ENCODE assay signal across 15 mouse cellular contexts in the genomic region with DNA sequence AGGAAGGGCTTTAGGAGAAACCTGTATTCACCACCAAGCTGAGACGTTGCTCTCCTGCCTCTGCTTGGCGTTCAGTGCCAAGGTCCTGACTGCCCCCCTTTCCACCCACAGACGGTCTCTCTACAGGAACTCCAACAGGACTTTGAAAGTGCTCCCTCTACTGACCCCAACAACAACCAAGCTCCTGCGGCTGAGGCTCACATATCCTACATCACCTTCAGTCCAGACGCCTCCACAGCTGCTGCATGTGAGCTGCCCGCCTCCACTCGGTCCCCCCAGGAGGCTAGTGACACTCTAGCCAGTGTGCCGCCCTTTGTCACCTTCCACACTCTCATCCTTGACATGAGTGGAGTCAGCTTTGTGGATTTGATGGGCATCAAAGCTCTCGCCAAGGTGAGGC. TPM values are rescaled to one million over a fixed set of nuclear protein-coding genes. Genes with fewer than 3 reads are reported as not detected.
DNase-seq lines count a peak whose midpoint lies in the region; ATAC-seq and TF ChIP-seq lines count a peak whose summit lies in the region.
"Had no signal": no experiment of that assay in that cellular context is flagged by ENCODE, and none has a peak within 500 bp of the region (broad histone marks: within the 10 kb centered on the region; RNA-seq: fewer than 3 reads in every experiment).

No protein-coding gene starts in this region.

- peak; percentile 40 for DNase-seq in forebrain, embryonic 11.5 days (ENCODE audit: low spot score)
- DNase-seq in spleen, postnatal 4 days (ENCODE audit: low spot score in 2 of 2) = peak; percentile 11 to 52
- DNase-seq in spleen, postnatal 10 days (ENCODE audit: low spot score in 2 of 2) = no peak
- DNase-seq in lung, postnatal 36 days = peak; percentile 33
- no peak for DNase-seq in thymus, postnatal 4 days
- DNase-seq: cerebellum, adult 9-10 months; spleen, adult 18-20 months; thymus, adult 2 months had no signal

- no peak overlapping the region for H3K27ac ChIP-seq in forebrain, embryonic 11.5 days (ENCODE audit: low read depth, low read length)
- H3K27ac ChIP-seq in forebrain, embryonic 15.5 days (replicated peaks) = no peak overlapping the region
- no peak overlapping the region for H3K27ac ChIP-seq in intestine, postnatal 0 days (ENCODE audit: low read depth, low read length)
- no peak overlapping the region for H3K27ac ChIP-seq in intestine, embryonic 15.5 days
- H3K27ac ChIP-seq: hindbrain, embryonic 13.5 days; liver, embryonic 15.5 days; midbrain, embryonic 10.5 days had no signal

- H3K4me2 ChIP-seq in forebrain, embryonic 11.5 days (ENCODE audit: low read depth, low read length, severe bottlenecking) = no peak overlapping the region
- no peak overlapping the region for H3K4me2 ChIP-seq in forebrain, embryonic 15.5 days (replicated peaks)
- H3K4me2 ChIP-seq in intestine, postnatal 0 days (replicated peaks; ENCODE audit: low read depth) = no peak overlapping the region
- no peak overlapping the region for H3K4me2 ChIP-seq in intestine, embryonic 15.5 days (replicated peaks)
- H3K4me2 ChIP-seq: hindbrain, embryonic 13.5 days; liver, embryonic 15.5 days had no signal

- no peak overlapping the region for H3K9ac ChIP-seq in forebrain, embryonic 11.5 days (ENCODE audit: low read length)
- no peak overlapping the region for H3K9ac ChIP-seq in forebrain, embryonic 15.5 days (replicated peaks)
- no peak overlapping the region for H3K9ac ChIP-seq in intestine, postnatal 0 days (ENCODE audit: low read depth, low read length)
- no peak overlapping the region for H3K9ac ChIP-seq in intestine, embryonic 15.5 days
- H3K9ac ChIP-seq: hindbrain, embryonic 13.5 days; liver, embryonic 15.5 days had no signal

- no peak overlapping the region for H3K4me3 ChIP-seq in forebrain, embryonic 11.5 days (ENCODE audit: low read depth, low read length)
- H3K4me3 ChIP-seq in forebrain, embryonic 15.5 days = no peak overlapping the region
- no peak overlapping the region for H3K4me3 ChIP-seq in intestine, postnatal 0 days (ENCODE audit: low read depth, low read length)
- no peak overlapping the region for H3K4me3 ChIP-seq in intestine, embryonic 15.5 days (replicated peaks)
- H3K4me3 ChIP-seq: hindbrain, embryonic 13.5 days; liver, embryonic 15.5 days; midbrain, embryonic 10.5 days had no signal

- peak; percentile 43 for TF ChIP-seq CTCF in intestine, postnatal 0 days (IDR thresholded peaks at IDR 0.05; ENCODE audit: low read depth)

- no peaks in the 10 kb centered on the region for H3K27me3 ChIP-seq in forebrain, embryonic 11.5 days (ENCODE audit: control insufficient read depth, insufficient read depth, low read length)
- no peaks in the 10 kb centered on the region for H3K27me3 ChIP-seq in forebrain, embryonic 15.5 days
- H3K27me3 ChIP-seq in intestine, postnatal 0 days (replicated peaks; ENCODE audit: control insufficient read depth, insufficient read depth, low read length) = no peaks in the 10 kb centered on the region
- H3K27me3 ChIP-seq in intestine, embryonic 15.5 days (replicated peaks) = no peaks in the 10 kb centered on the region
- H3K27me3 ChIP-seq: liver, embryonic 15.5 days had no signal

- H3K9me3 ChIP-seq in forebrain, embryonic 11.5 days (ENCODE audit: control insufficient read depth, low read length) = no peaks in the 10 kb centered on the region
- H3K9me3 ChIP-seq in forebrain, embryonic 15.5 days = no peaks in the 10 kb centered on the region
- no peaks in the 10 kb centered on the region for H3K9me3 ChIP-seq in intestine, postnatal 0 days (ENCODE audit: control insufficient read depth)
- no peaks in the 10 kb centered on the region for H3K9me3 ChIP-seq in intestine, embryonic 15.5 days
- H3K9me3 ChIP-seq: hindbrain, embryonic 13.5 days; liver, embryonic 15.5 days; midbrain, embryonic 10.5 days had no signal

- ATAC-seq in forebrain, embryonic 11.5 days (replicated peaks; ENCODE audit: low FRiP score) = no peak
- no peak for ATAC-seq in forebrain, embryonic 15.5 days (replicated peaks)
- ATAC-seq in intestine, postnatal 0 days = no peak
- no peak for ATAC-seq in intestine, embryonic 15.5 days
- ATAC-seq: forebrain, embryonic 14.5 days had no signal

- no peaks in the 10 kb centered on the region for H3K4me1 ChIP-seq in forebrain, embryonic 11.5 days (replicated peaks; ENCODE audit: control insufficient read depth, insufficient read depth, low read length)
- H3K4me1 ChIP-seq in forebrain, embryonic 15.5 days = no peaks in the 10 kb centered on the region
- no peaks in the 10 kb centered on the region for H3K4me1 ChIP-seq in intestine, postnatal 0 days (replicated peaks; ENCODE audit: control insufficient read depth, insufficient read depth, low read length)
- H3K4me1 ChIP-seq in intestine, embryonic 15.5 days (replicated peaks) = no peaks in the 10 kb centered on the region
- H3K4me1 ChIP-seq: liver, embryonic 15.5 days had no signal

- H3K36me3 ChIP-seq in forebrain, embryonic 11.5 days (ENCODE audit: control insufficient read depth, insufficient read depth, low read length) = no peaks in the 10 kb centered on the region
- no peaks in the 10 kb centered on the region for H3K36me3 ChIP-seq in forebrain, embryonic 15.5 days
- H3K36me3 ChIP-seq in intestine, postnatal 0 days (ENCODE audit: control insufficient read depth, insufficient read depth) = no peaks in the 10 kb centered on the region
- H3K36me3 ChIP-seq in intestine, embryonic 15.5 days = no peaks in the 10 kb centered on the region
- H3K36me3 ChIP-seq: hindbrain, embryonic 13.5 days; liver, embryonic 15.5 days; midbrain, embryonic 10.5 days had no signal

- 59% methylated on average over 9 of the region's 9 CpGs for WGBS in forebrain, embryonic 11.5 days
- 68% methylated on average over 9 of the region's 9 CpGs for WGBS in forebrain, embryonic 15.5 days
- 63% methylated on average over 9 of the region's 9 CpGs for WGBS in intestine, postnatal 0 days
- WGBS in intestine, embryonic 15.5 days = 61% methylated on average over 9 of the region's 9 CpGs

RNA-seq across cellular contexts. Expression of gene Slc26a9, which starts 19.9 kb away (rescaled TPM):
- not detected in 2 replicates for polyA plus RNA-seq in forebrain, embryonic 11.5 days (2014; fragmentation: Nextera tagmentation; extraction: Ambion mirVana)
- 0.04 and 0.09 TPM in 2 replicates for polyA plus RNA-seq in forebrain, embryonic 15.5 days (2015; fragmentation: Nextera tagmentation; extraction: Ambion mirVana)
- 0.03 and 0.67 TPM in 2 replicates for polyA plus RNA-seq in intestine, postnatal 0 days (2015; fragmentation: Nextera tagmentation; extraction: Ambion mirVana)
- 0.68 and 3.6 TPM in 2 replicates for polyA plus RNA-seq in intestine, embryonic 15.5 days (2015; fragmentation: Nextera tagmentation; extraction: Ambion mirVana)
- polyA plus RNA-seq: liver, embryonic 15.5 days; midbrain, embryonic 10.5 days had no signal

RNA-seq across cellular contexts. Expression of gene Pm20d1, which starts 33.5 kb away (rescaled TPM):
- polyA plus RNA-seq in forebrain, embryonic 11.5 days (2014; fragmentation: Nextera tagmentation; extraction: Ambion mirVana) = 0.86 and 1.2 TPM in 2 replicates
- polyA plus RNA-seq in forebrain, embryonic 15.5 days (2015; fragmentation: Nextera tagmentation; extraction: Ambion mirVana) = 0.19 and 0.69 TPM in 2 replicates
- 17.3 and 19.8 TPM in 2 replicates for polyA plus RNA-seq in intestine, postnatal 0 days (2015; fragmentation: Nextera tagmentation; extraction: Ambion mirVana)
- polyA plus RNA-seq in intestine, embryonic 15.5 days (2015; fragmentation: Nextera tagmentation; extraction: Ambion mirVana) = 3.8 and 5.6 TPM in 2 replicates

Comparison
In these comparisons a context has a peak if more than half of its experiments do, and no peak if none do; other contexts are left out.
1. DNase-seq: peak in forebrain, embryonic 11.5 days (single experiment), spleen, postnatal 4 days (2 of 2) and lung, postnatal 36 days (single experiment); none in spleen, postnatal 10 days (0 of 2) and thymus, postnatal 4 days (single experiment).